Mouse (Mus musculus): ENCODE data around the gene Nlgn1. TPM values are rescaled to one million over a fixed set of nuclear protein-coding genes. Genes with fewer than 3 reads are reported as not detected.
A peak's percentile ranks its signal among the peaks of the same experiment; 100 is the strongest.

The Nlgn1 gene
- total RNA-seq, 1 experiment, result 0.04 TPM

GRCm38 (mm10) chr3:25463051-25463450 lies 869.2 kb downstream of the Nlgn1 start:
- H3K9me3 ChIP-seq (ENCODE audit: control insufficient read depth, insufficient read depth, low read depth, low read length), result no peaks in the 10 kb centered on the region
- in situ Hi-C loops (cut with MboI; ENCODE audit: low sequenced_read_pairs in 2 of 2, unreplicated experiment in 2 of 2), result no loop called here
- no peaks in the 10 kb centered on the region for H3K36me3 ChIP-seq (ENCODE audit: control insufficient read depth, insufficient read depth, low read length, poor library complexity, severe bottlenecking)
- DNase-seq (ENCODE audit: low read depth, low spot score), result no peak
- no peak overlapping the region for H3K27ac ChIP-seq (ENCODE audit: insufficient read depth, low read depth, low read length, poor library complexity, severe bottlenecking)
- TF ChIP-seq ZC3H11A (IDR thresholded peaks at IDR 0.05; ENCODE audit: borderline replicate concordance, low read depth, low read length) (no peak), ZNF384 (IDR thresholded peaks at IDR 0.05; ENCODE audit: low read depth, low read length) (no peak), HCFC1 (IDR thresholded peaks at IDR 0.05; ENCODE audit: borderline replicate concordance, insufficient read depth, low read length) (no peak), CHD2 (IDR thresholded peaks at IDR 0.05; ENCODE audit: low read depth, low read length) (no peak), MAFK (IDR thresholded peaks at IDR 0.05; ENCODE audit: insufficient read depth, low read depth, low read length) (no peak)
- H3K9ac ChIP-seq (ENCODE audit: insufficient read depth, low read depth, low read length, poor library complexity, severe bottlenecking), result no peak overlapping the region
- no peak overlapping the region for H3K4me3 ChIP-seq (ENCODE audit: insufficient read depth in 1 of 2, low read depth in 1 of 2, low read length in 2 of 2, poor library complexity in 1 of 2, severe bottlenecking in 1 of 2)
- no peaks in the 10 kb centered on the region for H3K4me1 ChIP-seq (ENCODE audit: control insufficient read depth in 2 of 2, insufficient read depth in 2 of 2, low read length in 2 of 2, poor library complexity in 1 of 2)

DNA sequence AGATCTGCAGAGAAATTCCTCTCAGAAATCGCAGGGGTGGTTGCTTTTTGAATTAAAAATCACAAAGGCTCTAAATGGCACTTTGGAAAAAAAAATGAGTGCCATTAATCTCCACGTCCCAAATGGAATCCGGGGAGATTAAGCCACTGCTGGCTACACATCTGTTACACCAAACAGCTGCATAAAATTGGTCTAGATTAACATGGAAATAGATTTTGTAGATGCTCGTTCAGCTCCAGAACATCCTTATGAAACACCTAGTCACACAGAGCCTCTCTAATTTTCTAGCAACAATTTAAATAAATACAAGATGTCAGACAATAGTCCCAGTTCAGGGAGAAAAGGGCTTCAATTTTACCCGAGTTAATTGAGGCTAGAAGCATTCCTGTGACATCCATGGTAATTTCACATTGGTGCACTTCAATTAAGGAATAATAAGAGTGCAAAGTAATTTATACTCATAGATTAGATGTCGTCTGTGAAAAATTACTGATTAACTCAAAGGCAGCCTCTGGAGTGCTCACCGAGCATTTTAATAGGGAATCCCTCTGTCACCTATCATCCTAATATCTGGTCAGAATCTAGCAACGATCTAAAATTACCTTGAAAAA lies 875.9 kb downstream of the Nlgn1 start:
- Histone ChIP-seq H3K27ac (ENCODE audit: insufficient read depth, low read depth, low read length, poor library complexity, severe bottlenecking) (no peak overlapping the region), H3K4me1 (ENCODE audit: control insufficient read depth in 2 of 2, insufficient read depth in 2 of 2, low read length in 2 of 2, poor library complexity in 1 of 2) (peaks cover 0 to 6% of the 10 kb centered on the region in 2 experiments; a peak in 2 of 4 replicates), H3K4me3 (ENCODE audit: insufficient read depth in 1 of 2, low read depth in 1 of 2, low read length in 2 of 2, poor library complexity in 1 of 2, severe bottlenecking in 1 of 2) (no peak overlapping the region), H3K9ac (ENCODE audit: insufficient read depth, low read depth, low read length, poor library complexity, severe bottlenecking) (no peak overlapping the region), H3K9me3 (ENCODE audit: control insufficient read depth, insufficient read depth, low read depth, low read length) (no peaks in the 10 kb centered on the region), H3K36me3 (ENCODE audit: control insufficient read depth, insufficient read depth, low read length, poor library complexity, severe bottlenecking) (no peaks in the 10 kb centered on the region)
- in situ Hi-C loops (cut with MboI; ENCODE audit: low sequenced_read_pairs in 2 of 2, unreplicated experiment in 2 of 2), result no loop called here
- TF ChIP-seq MAFK (IDR thresholded peaks at IDR 0.05; ENCODE audit: insufficient read depth, low read depth, low read length) (no peak), ZNF384 (IDR thresholded peaks at IDR 0.05; ENCODE audit: low read depth, low read length) (no peak), HCFC1 (IDR thresholded peaks at IDR 0.05; ENCODE audit: borderline replicate concordance, insufficient read depth, low read length) (no peak), ZC3H11A (IDR thresholded peaks at IDR 0.05; ENCODE audit: borderline replicate concordance, low read depth, low read length) (no peak), CHD2 (IDR thresholded peaks at IDR 0.05; ENCODE audit: low read depth, low read length) (no peak)
- no peak for DNase-seq (ENCODE audit: low read depth, low spot score)

DNA sequence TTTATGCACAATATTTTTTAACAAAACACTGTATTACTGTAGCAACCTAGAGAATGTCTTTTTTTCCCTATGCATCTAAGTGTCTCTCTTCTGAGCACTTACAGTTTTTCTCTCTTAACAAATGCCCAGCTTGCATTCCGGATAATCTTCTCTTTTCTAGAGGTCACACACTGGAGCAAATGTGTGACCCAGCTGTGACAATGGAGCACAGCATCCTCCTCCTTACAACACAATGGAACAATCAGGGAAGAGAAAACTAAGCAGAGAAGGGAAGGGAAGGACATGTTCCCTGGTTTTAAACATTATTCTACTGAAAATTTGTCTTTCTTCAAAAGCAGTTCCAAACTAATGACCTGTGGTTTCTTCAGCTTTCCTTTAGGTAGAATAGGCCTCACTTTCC lies 879.9 kb downstream of the Nlgn1 start:
- no peak for TF ChIP-seq HCFC1 (IDR thresholded peaks at IDR 0.05; ENCODE audit: borderline replicate concordance, insufficient read depth, low read length)
- no peak for TF ChIP-seq ZNF384 (IDR thresholded peaks at IDR 0.05; ENCODE audit: low read depth, low read length)
- TF ChIP-seq CHD2 (IDR thresholded peaks at IDR 0.05; ENCODE audit: low read depth, low read length), result no peak
- no peak for TF ChIP-seq MAFK (IDR thresholded peaks at IDR 0.05; ENCODE audit: insufficient read depth, low read depth, low read length)
- TF ChIP-seq ZC3H11A (IDR thresholded peaks at IDR 0.05; ENCODE audit: borderline replicate concordance, low read depth, low read length), result no peak
- DNase-seq (ENCODE audit: low read depth, low spot score), result peak; percentile 25
- H3K9me3 ChIP-seq (ENCODE audit: control insufficient read depth, insufficient read depth, low read depth, low read length), result no peaks in the 10 kb centered on the region
- H3K36me3 ChIP-seq (ENCODE audit: control insufficient read depth, insufficient read depth, low read length, poor library complexity, severe bottlenecking), result no peaks in the 10 kb centered on the region
- no peak overlapping the region for H3K9ac ChIP-seq (ENCODE audit: insufficient read depth, low read depth, low read length, poor library complexity, severe bottlenecking)
- no peak overlapping the region for H3K27ac ChIP-seq (ENCODE audit: insufficient read depth, low read depth, low read length, poor library complexity, severe bottlenecking)
- in situ Hi-C loops (cut with MboI; ENCODE audit: low sequenced_read_pairs in 2 of 2, unreplicated experiment in 2 of 2), result no loop called here
- H3K4me1 ChIP-seq (ENCODE audit: control insufficient read depth in 2 of 2, insufficient read depth in 2 of 2, low read length in 2 of 2, poor library complexity in 1 of 2), result peaks cover 0 to 10% of the 10 kb centered on the region in 2 experiments; a peak in 2 of 4 replicates
- H3K4me3 ChIP-seq (ENCODE audit: insufficient read depth in 1 of 2, low read depth in 1 of 2, low read length in 2 of 2, poor library complexity in 1 of 2, severe bottlenecking in 1 of 2), result no peak overlapping the region

GRCm38 (mm10) chr3:25450471-25450870 lies 881.8 kb downstream of the Nlgn1 start:
- Histone ChIP-seq H3K36me3 (ENCODE audit: control insufficient read depth, insufficient read depth, low read length, poor library complexity, severe bottlenecking) (no peaks in the 10 kb centered on the region), H3K27ac (ENCODE audit: insufficient read depth, low read depth, low read length, poor library complexity, severe bottlenecking) (no peak overlapping the region), H3K9me3 (ENCODE audit: control insufficient read depth, insufficient read depth, low read depth, low read length) (no peaks in the 10 kb centered on the region), H3K4me3 (ENCODE audit: insufficient read depth in 1 of 2, low read depth in 1 of 2, low read length in 2 of 2, poor library complexity in 1 of 2, severe bottlenecking in 1 of 2) (no peak overlapping the region), H3K9ac (ENCODE audit: insufficient read depth, low read depth, low read length, poor library complexity, severe bottlenecking) (no peak overlapping the region), H3K4me1 (ENCODE audit: control insufficient read depth in 2 of 2, insufficient read depth in 2 of 2, low read length in 2 of 2, poor library complexity in 1 of 2) (peaks cover 0 to 10% of the 10 kb centered on the region in 2 experiments; a peak in 2 of 4 replicates)
- TF ChIP-seq MAFK (IDR thresholded peaks at IDR 0.05; ENCODE audit: insufficient read depth, low read depth, low read length), result no peak
- no peak for TF ChIP-seq ZNF384 (IDR thresholded peaks at IDR 0.05; ENCODE audit: low read depth, low read length)
- in situ Hi-C loops (cut with MboI; ENCODE audit: low sequenced_read_pairs in 2 of 2, unreplicated experiment in 2 of 2), result no loop called here
- peak; percentile 53 for DNase-seq (ENCODE audit: low read depth, low spot score)

GRCm38 (mm10) chr3:25449356-25449755 lies 882.9 kb downstream of the Nlgn1 start:
- Histone ChIP-seq H3K4me1 (ENCODE audit: control insufficient read depth in 2 of 2, insufficient read depth in 2 of 2, low read length in 2 of 2, poor library complexity in 1 of 2) (peaks cover 0 to 10% of the 10 kb centered on the region in 2 experiments; a peak in 2 of 4 replicates), H3K36me3 (ENCODE audit: control insufficient read depth, insufficient read depth, low read length, poor library complexity, severe bottlenecking) (no peaks in the 10 kb centered on the region), H3K9ac (ENCODE audit: insufficient read depth, low read depth, low read length, poor library complexity, severe bottlenecking) (no peak overlapping the region), H3K4me3 (ENCODE audit: insufficient read depth in 1 of 2, low read depth in 1 of 2, low read length in 2 of 2, poor library complexity in 1 of 2, severe bottlenecking in 1 of 2) (no peak overlapping the region), H3K9me3 (ENCODE audit: control insufficient read depth, insufficient read depth, low read depth, low read length) (no peaks in the 10 kb centered on the region), H3K27ac (ENCODE audit: insufficient read depth, low read depth, low read length, poor library complexity, severe bottlenecking) (no peak overlapping the region)
- no peak for DNase-seq (ENCODE audit: low read depth, low spot score)
- TF ChIP-seq ZC3H11A (IDR thresholded peaks at IDR 0.05; ENCODE audit: borderline replicate concordance, low read depth, low read length) (no peak), CHD2 (IDR thresholded peaks at IDR 0.05; ENCODE audit: low read depth, low read length) (no peak), ZNF384 (IDR thresholded peaks at IDR 0.05; ENCODE audit: low read depth, low read length) (no peak), HCFC1 (IDR thresholded peaks at IDR 0.05; ENCODE audit: borderline replicate concordance, insufficient read depth, low read length) (no peak)
- in situ Hi-C loops (cut with MboI; ENCODE audit: low sequenced_read_pairs in 2 of 2, unreplicated experiment in 2 of 2), result no loop called here
